Mouse (Mus musculus): ENCODE measurements around the gene Amigo1. TPM values are rescaled to one million over a fixed set of nuclear protein-coding genes. Genes with fewer than 3 reads are reported as not detected.

The Amigo1 gene
- polyA plus RNA-seq, 1 experiment from 2014 or later, result 2.8 TPM

GRCm38 (mm10) chr3:108154656-108155055 is 31.5 kb upstream of the Amigo1 start, which contains the start of gene Gpr61:
TSS of gene Gpr61 (minus strand) at chr3:108154882.
- Histone ChIP-seq H3K36me3 (replicated peaks; ENCODE audit: control insufficient read depth, insufficient read depth, low read depth, low read length) (no peaks in the 10 kb centered on the region), H3K4me1 (ENCODE audit: control insufficient read depth, insufficient read depth, low read length) (no peaks in the 10 kb centered on the region), H3K9ac (replicated peaks; ENCODE audit: low read length) (no peak within 1 kb of the TSS), H3K9me3 (replicated peaks; ENCODE audit: control insufficient read depth, low read length) (no peaks in the 10 kb centered on the region), H3K4me2 (ENCODE audit: low read depth, low read length) (no peak within 1 kb of the TSS), H3K27me3 (ENCODE audit: control insufficient read depth, insufficient read depth, low read length) (no peaks in the 10 kb centered on the region), H3K4me3 (ENCODE audit: low read depth, low read length) (no peak within 1 kb of the TSS), H3K27ac (replicated peaks; ENCODE audit: low read depth, low read length) (no peak within 1 kb of the TSS)
- ATAC-seq (replicated peaks; ENCODE audit: insufficient number of reproducible peaks, low FRiP score, low TSS enrichment, low read depth) (no peak), DNase-seq (ENCODE audit: low spot score) (no peak)
- WGBS, result 41% methylated on average over 4 of the region's 4 CpGs

- no peaks in the 10 kb centered on the region for H3K27me3 ChIP-seq (ENCODE audit: control insufficient read depth, insufficient read depth, low read length)
- ATAC-seq (replicated peaks; ENCODE audit: insufficient number of reproducible peaks, low FRiP score, low TSS enrichment, low read depth), result 0 out of 2 replicates have a peak, but pooled peaks have one; percentile 72
Measured at GRCm38 (mm10) chr3:108158383-108159037, 27.6 kb upstream of the Amigo1 start.

DNA sequence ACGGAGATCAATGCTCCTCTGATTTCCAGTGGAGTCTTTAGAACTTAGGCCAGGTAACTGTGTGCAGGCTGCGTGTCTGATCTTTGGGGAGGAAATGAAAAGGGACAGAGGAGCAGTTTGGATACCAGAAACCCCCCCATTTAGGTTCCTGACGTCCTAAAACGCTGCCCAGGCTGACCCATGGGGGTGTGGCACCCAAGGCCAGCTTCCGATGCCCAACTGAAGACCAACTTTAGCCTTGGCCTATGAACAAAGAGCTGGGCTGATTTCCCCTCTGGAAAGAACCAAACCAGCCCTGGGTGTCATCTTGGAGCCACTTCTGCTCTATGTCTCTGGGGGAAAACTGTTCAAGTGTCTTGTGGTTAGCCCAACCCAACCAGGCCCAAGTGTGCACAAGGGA is 22.0 kb upstream of the Amigo1 start:
- ATAC-seq (replicated peaks; ENCODE audit: insufficient number of reproducible peaks, low FRiP score, low TSS enrichment, low read depth) (no peak), DNase-seq (ENCODE audit: low spot score) (no peak)
- H3K9me3 ChIP-seq (replicated peaks; ENCODE audit: control insufficient read depth, low read length), result no peaks in the 10 kb centered on the region
- no peak overlapping the region for H3K9ac ChIP-seq (replicated peaks; ENCODE audit: low read length)
- no peaks in the 10 kb centered on the region for H3K27me3 ChIP-seq (ENCODE audit: control insufficient read depth, insufficient read depth, low read length)
- no peaks in the 10 kb centered on the region for H3K36me3 ChIP-seq (replicated peaks; ENCODE audit: control insufficient read depth, insufficient read depth, low read depth, low read length)
- 68% methylated on average over 5 of the region's 5 CpGs for WGBS
- no peak overlapping the region for H3K4me2 ChIP-seq (ENCODE audit: low read depth, low read length)
- no peak overlapping the region for H3K4me3 ChIP-seq (ENCODE audit: low read depth, low read length)
- no peak overlapping the region for H3K27ac ChIP-seq (replicated peaks; ENCODE audit: low read depth, low read length)
- H3K4me1 ChIP-seq (ENCODE audit: control insufficient read depth, insufficient read depth, low read length), result peaks cover 16% of the 10 kb centered on the region

More at GRCm38 (mm10) chr3:108158383-108159037, 27.6 kb upstream of the Amigo1 start:
- Histone ChIP-seq H3K9ac (replicated peaks; ENCODE audit: low read length) (no peak overlapping the region), H3K4me1 (ENCODE audit: control insufficient read depth, insufficient read depth, low read length) (no peaks in the 10 kb centered on the region), H3K36me3 (replicated peaks; ENCODE audit: control insufficient read depth, insufficient read depth, low read depth, low read length) (no peaks in the 10 kb centered on the region), H3K27ac (replicated peaks; ENCODE audit: low read depth, low read length) (no peak overlapping the region), H3K4me3 (ENCODE audit: low read depth, low read length) (no peak overlapping the region), H3K4me2 (ENCODE audit: low read depth, low read length) (no peak overlapping the region), H3K9me3 (replicated peaks; ENCODE audit: control insufficient read depth, low read length) (no peaks in the 10 kb centered on the region)
- no peak for DNase-seq (ENCODE audit: low spot score)
- 69% methylated on average over 9 of the region's 9 CpGs for WGBS

- Histone ChIP-seq H3K9me3 (replicated peaks; ENCODE audit: control insufficient read depth, low read length) (no peaks in the 10 kb centered on the region), H3K27ac (replicated peaks; ENCODE audit: low read depth, low read length) (no peak overlapping the region), H3K4me2 (ENCODE audit: low read depth, low read length) (peak overlapping the region; percentile 23), H3K9ac (replicated peaks; ENCODE audit: low read length) (no peak overlapping the region), H3K27me3 (ENCODE audit: control insufficient read depth, insufficient read depth, low read length) (no peaks in the 10 kb centered on the region), H3K4me1 (ENCODE audit: control insufficient read depth, insufficient read depth, low read length) (peaks cover 16% of the 10 kb centered on the region), H3K36me3 (replicated peaks; ENCODE audit: control insufficient read depth, insufficient read depth, low read depth, low read length) (no peaks in the 10 kb centered on the region), H3K4me3 (ENCODE audit: low read depth, low read length) (0 out of 2 replicates have a peak overlapping the region, but pooled peaks have one; percentile 8)
- DNase-seq (ENCODE audit: low spot score), result peak; percentile 92
- WGBS, result 16% methylated on average over 9 of the region's 9 CpGs
- peak; percentile 34 for ATAC-seq (replicated peaks; ENCODE audit: insufficient number of reproducible peaks, low FRiP score, low TSS enrichment, low read depth)
Measured at GRCm38 (mm10) chr3:108164807-108165206, 21.3 kb upstream of the Amigo1 start.

DNA sequence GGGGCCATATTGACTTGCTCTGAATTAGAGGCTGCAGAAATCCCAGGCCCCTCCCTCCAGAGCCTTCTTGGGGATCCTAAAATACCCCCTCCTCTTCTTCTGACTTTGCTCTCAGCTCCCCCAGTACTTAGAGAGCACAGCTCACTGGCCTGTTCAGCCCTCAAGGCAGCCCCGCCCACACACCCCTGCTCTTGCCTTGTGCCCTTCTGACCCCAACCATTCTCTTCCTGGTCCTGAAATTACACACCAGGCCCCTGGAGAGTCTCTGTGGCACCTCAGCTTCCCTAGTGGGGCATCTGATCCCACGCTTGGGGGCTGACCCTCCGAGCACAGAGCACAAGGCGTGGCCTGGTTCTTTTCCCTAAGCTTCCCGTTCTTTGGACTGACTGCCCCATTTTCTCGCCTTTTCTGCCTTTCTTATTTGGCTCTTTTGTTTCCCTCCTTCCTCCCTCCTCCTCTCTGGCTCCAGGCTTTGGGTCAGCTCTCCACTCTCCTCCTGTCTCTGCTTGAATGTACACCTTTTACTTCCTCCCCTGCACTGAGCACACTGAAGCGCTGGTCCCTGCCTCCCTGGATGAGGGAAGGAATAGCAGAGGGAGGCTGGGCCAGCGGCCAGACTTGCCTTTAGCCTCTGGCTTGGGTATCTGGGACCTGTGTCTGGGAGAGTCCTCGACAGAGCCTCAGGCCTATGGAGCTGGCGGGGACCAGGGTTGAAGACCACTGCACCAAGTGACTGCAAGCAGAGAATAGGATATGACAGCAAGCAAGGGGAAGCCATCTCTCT is 20.4 kb upstream of the Amigo1 start:
- peak; percentile 33 for DNase-seq (ENCODE audit: low spot score)
- ATAC-seq (replicated peaks; ENCODE audit: insufficient number of reproducible peaks, low FRiP score, low TSS enrichment, low read depth), result peak; percentile 26; the same call in 1 of the 2 replicates
- Histone ChIP-seq H3K27ac (replicated peaks; ENCODE audit: low read depth, low read length) (peak overlapping the region; percentile 65), H3K36me3 (replicated peaks; ENCODE audit: control insufficient read depth, insufficient read depth, low read depth, low read length) (no peaks in the 10 kb centered on the region), H3K9ac (replicated peaks; ENCODE audit: low read length) (peak overlapping the region; percentile 13), H3K4me2 (ENCODE audit: low read depth, low read length) (peak overlapping the region; percentile 23; the same call in 1 of the 2 replicates), H3K4me1 (ENCODE audit: control insufficient read depth, insufficient read depth, low read length) (peaks cover 16% of the 10 kb centered on the region), H3K9me3 (replicated peaks; ENCODE audit: control insufficient read depth, low read length) (no peaks in the 10 kb centered on the region), H3K27me3 (ENCODE audit: control insufficient read depth, insufficient read depth, low read length) (no peaks in the 10 kb centered on the region), H3K4me3 (ENCODE audit: low read depth, low read length) (no peak overlapping the region)
- 15% methylated on average over 10 of the region's 10 CpGs for WGBS

DNA sequence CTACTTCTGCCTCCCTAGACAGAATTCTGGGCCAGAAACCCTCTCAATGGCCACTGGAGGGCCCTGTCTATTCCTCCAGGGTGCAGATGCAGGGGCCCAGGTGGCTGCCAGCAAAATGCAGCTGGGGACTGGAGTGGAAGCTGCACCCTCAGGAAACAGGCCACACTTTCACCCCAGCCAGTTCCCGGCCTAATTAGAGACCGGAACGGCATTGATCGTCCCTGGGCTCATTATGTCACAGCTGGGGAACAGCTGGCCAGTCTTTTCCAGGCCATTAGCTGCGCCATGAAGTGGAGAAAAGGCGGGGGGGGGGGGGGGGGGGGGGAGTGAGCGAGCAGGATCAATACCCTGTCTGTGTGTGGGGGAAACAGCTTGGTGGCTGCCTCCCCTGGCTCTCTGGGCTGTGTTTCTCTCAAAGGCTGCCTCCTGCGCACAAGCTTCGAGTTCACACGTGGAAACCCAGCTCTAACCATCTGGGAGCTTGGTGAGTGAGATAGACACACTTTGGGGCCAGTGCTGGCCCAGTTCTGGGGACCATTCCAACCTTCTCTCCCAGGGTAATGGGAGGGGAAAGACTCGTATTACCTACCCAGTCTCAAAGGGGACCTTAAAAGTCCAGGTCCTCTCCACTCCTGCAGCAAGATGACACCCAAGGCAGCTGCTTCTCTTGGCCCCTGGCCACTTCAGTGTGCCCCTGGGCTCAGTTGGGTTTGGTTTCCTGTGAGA is 19.5 kb upstream of the Amigo1 start:
- Histone ChIP-seq H3K9ac (replicated peaks; ENCODE audit: low read length) (no peak overlapping the region; the same call in 1 of the 2 replicates), H3K27ac (replicated peaks; ENCODE audit: low read depth, low read length) (0 out of 2 replicates have a peak overlapping the region, but pooled peaks have one; percentile 56), H3K4me3 (ENCODE audit: low read depth, low read length) (no peak overlapping the region), H3K9me3 (replicated peaks; ENCODE audit: control insufficient read depth, low read length) (no peaks in the 10 kb centered on the region), H3K36me3 (replicated peaks; ENCODE audit: control insufficient read depth, insufficient read depth, low read depth, low read length) (no peaks in the 10 kb centered on the region), H3K4me1 (ENCODE audit: control insufficient read depth, insufficient read depth, low read length) (peaks cover 16% of the 10 kb centered on the region), H3K4me2 (ENCODE audit: low read depth, low read length) (no peak overlapping the region), H3K27me3 (ENCODE audit: control insufficient read depth, insufficient read depth, low read length) (no peaks in the 10 kb centered on the region)
- ATAC-seq (replicated peaks; ENCODE audit: insufficient number of reproducible peaks, low FRiP score, low TSS enrichment, low read depth) (peak; percentile 54), DNase-seq (ENCODE audit: low spot score) (peak; percentile 79)
- 6% methylated on average over 9 of the region's 11 CpGs for WGBS

GRCm38 (mm10) chr3:108167499-108167898 is 18.6 kb upstream of the Amigo1 start:
- H3K27ac ChIP-seq (replicated peaks; ENCODE audit: low read depth, low read length), result peak overlapping the region; percentile 29; the same call in 1 of the 2 replicates
- H3K4me3 ChIP-seq (ENCODE audit: low read depth, low read length), result no peak overlapping the region
- H3K27me3 ChIP-seq (ENCODE audit: control insufficient read depth, insufficient read depth, low read length), result no peaks in the 10 kb centered on the region
- H3K9ac ChIP-seq (replicated peaks; ENCODE audit: low read length), result 0 out of 2 replicates have a peak overlapping the region, but pooled peaks have one; percentile 8
- H3K4me1 ChIP-seq (ENCODE audit: control insufficient read depth, insufficient read depth, low read length), result peaks cover 16% of the 10 kb centered on the region
- ATAC-seq (replicated peaks; ENCODE audit: insufficient number of reproducible peaks, low FRiP score, low TSS enrichment, low read depth) (no peak), DNase-seq (ENCODE audit: low spot score) (no peak)
- no peak overlapping the region for H3K4me2 ChIP-seq (ENCODE audit: low read depth, low read length)
- WGBS, result 35% methylated on average over 14 of the region's 14 CpGs
- no peaks in the 10 kb centered on the region for H3K36me3 ChIP-seq (replicated peaks; ENCODE audit: control insufficient read depth, insufficient read depth, low read depth, low read length)
- H3K9me3 ChIP-seq (replicated peaks; ENCODE audit: control insufficient read depth, low read length), result no peaks in the 10 kb centered on the region

Data from embryonic facial prominence, embryonic 11.5 days (tissue).